Mouse (Mus musculus) midbrain, embryonic 12.5 days (tissue): ENCODE data around the gene Capn15. TPM values are rescaled to one million over a fixed set of nuclear protein-coding genes. Genes with fewer than 3 reads are reported as not detected.

ENCODE experiments used
- ATAC-seq: fragments of 200-750 bp; cut with Nextera tagmentation; 2 replicates; pipeline ENCODE4 v1.8.0; 2017; ENCODE audit warnings: low read depth, moderate TSS enrichment, moderate library complexity; ENCODE audit not compliant: low FRiP score
- H3K27ac ChIP-seq: fragments of 300-500 bp; sonication (generic); replicated peaks from 2 replicates; pipeline ENCODE4 v1.5.1; 2016; ENCODE audit warnings: mild to moderate bottlenecking
- H3K27me3 ChIP-seq: fragments of 300-500 bp; sonication (generic); 2 replicates; pipeline ENCODE4 v1.6.1; 2016; ENCODE audit warnings: mild to moderate bottlenecking
- H3K36me3 ChIP-seq: fragments of 300-500 bp; sonication (generic); 2 replicates; pipeline ENCODE4 v1.6.1; 2016
- H3K4me1 ChIP-seq: fragments of 300-500 bp; sonication (generic); 2 replicates; pipeline ENCODE4 v1.6.1; 2016
- H3K4me2 ChIP-seq: fragments of 300-500 bp; sonication (generic); replicated peaks from 2 replicates; pipeline ENCODE4 v1.6.1; 2016; ENCODE audit warnings: mild to moderate bottlenecking, moderate library complexity
- H3K4me3 ChIP-seq: fragments of 300-500 bp; sonication (generic); 2 replicates; pipeline ENCODE4 v1.5.1; 2016; ENCODE audit warnings: mild to moderate bottlenecking
- H3K9ac ChIP-seq: fragments of 300-500 bp; sonication (generic); replicated peaks from 2 replicates; pipeline ENCODE4 v1.6.1; 2016; ENCODE audit warnings: mild to moderate bottlenecking, moderate library complexity
- H3K9me3 ChIP-seq: fragments of 300-500 bp; sonication (generic); 2 replicates; pipeline ENCODE4 v1.6.1; 2016; ENCODE audit warnings: mild to moderate bottlenecking
- WGBS: fragments of 180-500 bp; shearing (Covaris S2); methylation state at CpG from one replicate; pipeline ENCODE4 v1.1.7; 2016; 5-methylcytosine and 5-hydroxymethylcytosine counted together
- polyA plus RNA-seq: library from polyadenylated mRNA; unstranded; fragments of >200 nt; fragmentation: Nextera tagmentation; extraction: Ambion mirVana; gene quantifications from 2 replicates; pipeline ENCODE4 v1.2.1, GENCODE M21; 2016

Gene Capn15
- polyA plus RNA-seq, 1 experiment from 2014 or later = 30.4 TPM

DNA sequence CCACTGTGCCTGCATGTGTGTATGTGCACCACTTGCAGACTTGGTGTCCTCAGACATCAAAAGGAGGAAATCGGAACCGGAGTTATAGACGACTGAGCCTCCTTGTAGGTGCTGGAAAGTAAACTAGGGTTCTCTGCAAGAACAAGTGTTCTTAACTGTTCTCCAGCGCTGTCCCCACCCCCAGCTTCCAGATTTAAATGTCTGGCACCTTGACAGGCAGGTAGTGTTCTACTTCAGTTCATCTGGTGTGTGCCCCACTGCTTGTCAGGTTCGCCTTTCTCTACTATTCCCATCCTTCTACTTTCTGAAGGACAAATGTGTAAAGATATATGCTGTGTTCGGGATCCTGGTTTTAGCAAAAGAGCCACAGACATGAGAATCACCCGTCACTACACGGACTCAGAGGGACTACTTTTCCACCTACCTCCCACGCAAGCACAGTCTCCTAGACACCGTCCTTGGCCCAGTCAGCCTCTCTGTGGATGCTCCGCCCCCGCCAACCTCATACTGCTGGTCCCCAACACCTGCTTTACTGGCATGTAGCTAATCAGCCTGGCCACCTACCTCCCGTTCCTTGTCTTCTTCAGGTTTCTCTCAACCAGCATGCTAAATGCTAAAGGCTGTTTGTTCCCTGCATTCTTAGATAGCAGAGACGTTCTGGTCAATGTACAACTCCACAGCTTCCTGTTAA, 72.3 kb downstream of the Capn15 start:
- Histone ChIP-seq H3K36me3 (peaks cover 9% of the 10 kb centered on the region), H3K27me3 (no peaks in the 10 kb centered on the region), H3K4me1 (peaks cover 18% of the 10 kb centered on the region), H3K4me3 (no peak overlapping the region), H3K4me2 (no peak overlapping the region), H3K9me3 (no peaks in the 10 kb centered on the region), H3K27ac (no peak overlapping the region), H3K9ac (no peak overlapping the region)
- no peak for ATAC-seq
- WGBS = 88% methylated on average over 14 of the region's 14 CpGs

DNA sequence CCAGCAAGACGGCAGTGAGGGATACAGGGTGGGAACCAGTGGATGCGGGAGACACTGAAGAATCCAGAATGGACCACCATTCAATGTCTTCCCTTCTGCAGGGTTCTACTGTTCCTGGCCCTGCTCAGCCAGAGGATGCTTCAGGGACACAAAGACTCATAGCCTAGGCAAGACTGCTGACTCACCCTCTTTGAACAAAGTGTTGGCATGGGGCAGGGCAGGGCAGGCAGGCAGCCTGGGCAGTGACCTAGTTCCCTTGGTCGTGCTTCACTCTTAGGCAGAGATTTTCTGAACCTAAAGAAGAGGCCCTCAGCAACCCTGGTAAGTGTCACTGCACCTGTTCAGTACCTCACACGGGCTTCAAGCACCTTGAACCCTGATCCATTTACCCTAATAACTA, 73.8 kb downstream of the Capn15 start:
- Histone ChIP-seq H3K4me2 (no peak overlapping the region), H3K36me3 (peaks cover 3% of the 10 kb centered on the region; the same call in 1 of the 2 replicates), H3K4me1 (0 out of 2 replicates have a peak, but pooled peaks cover 2% of the 10 kb centered on the region), H3K9me3 (no peaks in the 10 kb centered on the region), H3K4me3 (no peak overlapping the region), H3K9ac (no peak overlapping the region), H3K27ac (no peak overlapping the region), H3K27me3 (no peaks in the 10 kb centered on the region)
- no peak for ATAC-seq
- 94% methylated on average over 4 of the region's 4 CpGs for WGBS

Other genes starting within 250 kb of the Capn15 start
- gene Mslnl, start 249.8 kb downstream of the Capn15 start, polyA plus RNA-seq = not detected in 2 replicates
- 0.19 and 0.27 TPM in 2 replicates for gene Msln, start 231.4 kb downstream of the Capn15 start, polyA plus RNA-seq
- gene Narfl, start 212.0 kb downstream of the Capn15 start, polyA plus RNA-seq = 24.8 and 24.9 TPM in 2 replicates
- 114 and 116 TPM in 2 replicates for gene Haghl, start 200.1 kb downstream of the Capn15 start, polyA plus RNA-seq
- 0.40 and 0.68 TPM in 2 replicates for gene Ccdc78, start 199.2 kb downstream of the Capn15 start, polyA plus RNA-seq
- 81.8 and 86.1 TPM in 2 replicates for gene Fam173a, start 192.9 kb downstream of the Capn15 start, polyA plus RNA-seq
- gene AC134908.4, start 190.1 kb downstream of the Capn15 start, polyA plus RNA-seq = not detected in 2 replicates
- gene Metrn, start 188.7 kb downstream of the Capn15 start, polyA plus RNA-seq = 59.1 and 68.8 TPM in 2 replicates
- 24.8 and 29.4 TPM in 2 replicates for gene Fbxl16, start 176.7 kb downstream of the Capn15 start, polyA plus RNA-seq
- 28.3 and 28.5 TPM in 2 replicates for gene Wdr24, start 162.2 kb downstream of the Capn15 start, polyA plus RNA-seq
- 70.7 and 71.1 TPM in 2 replicates for gene Jmjd8, start 156.9 kb downstream of the Capn15 start, polyA plus RNA-seq
- 277 and 283 TPM in 2 replicates for gene Stub1, start 152.4 kb downstream of the Capn15 start, polyA plus RNA-seq
- 5.8 and 6.0 TPM in 2 replicates for gene Rhbdl1, start 148.5 kb downstream of the Capn15 start, polyA plus RNA-seq
- 2.5 and 3.7 TPM in 2 replicates for gene Gm20683, start 144.0 kb downstream of the Capn15 start, polyA plus RNA-seq
- 17.7 and 21.1 TPM in 2 replicates for gene Rhot2, start 140.9 kb downstream of the Capn15 start, polyA plus RNA-seq
- 38.1 and 38.5 TPM in 2 replicates for gene Wdr90, start 124.3 kb downstream of the Capn15 start, polyA plus RNA-seq
- gene Mcrip2, start 117.0 kb downstream of the Capn15 start, polyA plus RNA-seq = 6.8 and 8.5 TPM in 2 replicates
- gene Mettl26, start 110.7 kb downstream of the Capn15 start, polyA plus RNA-seq = 59.5 and 65.2 TPM in 2 replicates
- gene Wfikkn1, start 104.9 kb downstream of the Capn15 start, polyA plus RNA-seq = 0.52 and 0.60 TPM in 2 replicates
- gene Rab40c, start 66.1 kb downstream of the Capn15 start, polyA plus RNA-seq = 38.0 and 38.8 TPM in 2 replicates
- gene Pigq, start 40.9 kb downstream of the Capn15 start, polyA plus RNA-seq = 54.1 and 54.5 TPM in 2 replicates
- 0.26 and 0.61 TPM in 2 replicates for gene Nhlrc4, start 40.8 kb downstream of the Capn15 start, polyA plus RNA-seq
- 0.13 and 0.14 TPM in 2 replicates for gene A930017K11Rik, start 33.2 kb downstream of the Capn15 start, polyA plus RNA-seq
- gene Rab11fip3, start 83.8 kb upstream of the Capn15 start, polyA plus RNA-seq = 43.1 and 44.8 TPM in 2 replicates
- gene Decr2, start 104.5 kb upstream of the Capn15 start, polyA plus RNA-seq = 25.1 and 27.7 TPM in 2 replicates
- 48.0 and 50.7 TPM in 2 replicates for gene Nme4, start 109.8 kb upstream of the Capn15 start, polyA plus RNA-seq
- 2.1 and 2.9 TPM in 2 replicates for gene Tmem8, start 127.5 kb upstream of the Capn15 start, polyA plus RNA-seq
- gene Mrpl28, start 137.7 kb upstream of the Capn15 start, polyA plus RNA-seq = 194 and 210 TPM in 2 replicates
- 17.6 and 18.2 TPM in 2 replicates for gene Axin1, start 152.9 kb upstream of the Capn15 start, polyA plus RNA-seq
- gene Pdia2, start 213.3 kb upstream of the Capn15 start, polyA plus RNA-seq = 0.13 and 0.27 TPM in 2 replicates
- 0.34 and 1.5 TPM in 2 replicates for gene Rgs11, start 217.2 kb upstream of the Capn15 start, polyA plus RNA-seq
- gene Arhgdig, start 222.0 kb upstream of the Capn15 start, polyA plus RNA-seq = 5.8 and 7.3 TPM in 2 replicates